Mouse (Mus musculus) spleen, adult 18-20 months (tissue): ENCODE results near the gene Uap1.

ENCODE experiments used
- DNase-seq, 2 experiments: peaks; one replicate each; pipeline ENCODE4 v3.0.0; 2022; ENCODE audit warnings: mixed read lengths in 2 of 2

Gene Uap1

GRCm38 (mm10) chr1:170174814-170175332 is at the start of gene Uap1:
Gene Uap1 (minus strand): TSS chr1:170174957.
- DNase-seq, result peak; percentile 98 to 99

GRCm38 (mm10) chr1:170223276-170223675 is 48.5 kb upstream of the Uap1 start:
- no peak for DNase-seq

GRCm38 (mm10) chr1:170220351-170220750 is 45.6 kb upstream of the Uap1 start:
- no peak for DNase-seq

- DNase-seq, result no peak
Observed at GRCm38 (mm10) chr1:170218091-170218884, 43.5 kb upstream of the Uap1 start.

GRCm38 (mm10) chr1:170215590-170215989 is 40.8 kb upstream of the Uap1 start:
- no peak for DNase-seq

- peak; percentile 80 to 87 for DNase-seq
Observed at GRCm38 (mm10) chr1:170214757-170215522, 40.2 kb upstream of the Uap1 start, which contains the start of gene Uhmk1. Gene Uhmk1 (minus strand): TSS chr1:170215397.

GRCm38 (mm10) chr1:170214383-170214756 is 39.6 kb upstream of the Uap1 start:
- DNase-seq, result no peak

- DNase-seq, result no peak
Observed at GRCm38 (mm10) chr1:170213181-170213879, 38.6 kb upstream of the Uap1 start.

- no peak for DNase-seq
Observed at GRCm38 (mm10) chr1:170206395-170206794, 31.6 kb upstream of the Uap1 start.

- DNase-seq, result peak in 1 of 2 experiments; percentile 33
Observed at GRCm38 (mm10) chr1:170200379-170200778, 25.6 kb upstream of the Uap1 start.

- DNase-seq, result no peak
Observed at GRCm38 (mm10) chr1:170196211-170196610, 21.5 kb upstream of the Uap1 start.

- DNase-seq, result no peak
Observed at GRCm38 (mm10) chr1:170191925-170192324, 17.2 kb upstream of the Uap1 start.

GRCm38 (mm10) chr1:170190225-170190624 is 15.5 kb upstream of the Uap1 start:
- no peak for DNase-seq

GRCm38 (mm10) chr1:170188601-170189000 is 13.8 kb upstream of the Uap1 start:
- DNase-seq, result no peak

- DNase-seq, result no peak
Observed at GRCm38 (mm10) chr1:170186531-170186930, 11.8 kb upstream of the Uap1 start.

- no peak for DNase-seq
Observed at GRCm38 (mm10) chr1:170185137-170185536, 10.4 kb upstream of the Uap1 start.

- DNase-seq, result no peak
Observed at GRCm38 (mm10) chr1:170182706-170183105, 7.9 kb upstream of the Uap1 start.

- no peak for DNase-seq
Observed at GRCm38 (mm10) chr1:170176661-170177239, 2.0 kb upstream of the Uap1 start.

GRCm38 (mm10) chr1:170175848-170176247 is 1.1 kb upstream of the Uap1 start:
- DNase-seq, result no peak

GRCm38 (mm10) chr1:170173991-170174813 is 555 bp downstream of the Uap1 start:
- DNase-seq, result no peak

- no peak for DNase-seq
Observed at GRCm38 (mm10) chr1:170167781-170168180, 7.0 kb downstream of the Uap1 start.

GRCm38 (mm10) chr1:170164913-170165312 is 9.8 kb downstream of the Uap1 start:
- DNase-seq, result no peak
